ENCODE assay signal across 8 mouse cellular contexts in genomic region chr8:84519767-84520626, GRCm38 (mm10).
A peak's percentile ranks its signal among the peaks of the same experiment; 100 is the strongest.
DNase-seq lines count a peak whose midpoint lies in the region.
"Had no signal": no experiment of that assay in that cellular context is flagged by ENCODE, and none has a peak within 500 bp of the region (broad histone marks: within the 10 kb centered on the region; RNA-seq: fewer than 3 reads in every experiment).

No protein-coding gene starts in this region.

- intact Hi-C loops in heart, postnatal 10 days (cut with DNase I) = loop anchor here (10.0 kb wide), 1 partner anchor 225 kb away; no protein-coding TSS in a partner anchor

- peak; percentile 2 to 14 for DNase-seq in kidney, postnatal 36 days
- DNase-seq in kidney, postnatal 25 days = no peak
- DNase-seq in frontal cortex, adult 2 months (ENCODE audit: extremely low spot score in 1 of 2, low spot score in 1 of 2) = peak; percentile 83
- DNase-seq in heart, postnatal 10 days = peak; percentile 23
- DNase-seq in right cerebral cortex, adult 2 months (ENCODE audit: low spot score in 2 of 2) = peak; percentile 74 to 81
- DNase-seq in adrenal gland, postnatal 10 days = no peak
- DNase-seq in adrenal gland, postnatal 4 days (ENCODE audit: low spot score in 2 of 2) = no peak
- DNase-seq: adrenal gland, postnatal 36 days had no signal

Comparison
In these comparisons a context has a peak if more than half of its experiments do, and no peak if none do; other contexts are left out.
1. DNase-seq: peak in kidney, postnatal 36 days (2 of 2), frontal cortex, adult 2 months (2 of 2), heart, postnatal 10 days (2 of 2) and right cerebral cortex, adult 2 months (2 of 2); none in kidney, postnatal 25 days (0 of 2), adrenal gland, postnatal 10 days (single experiment) and adrenal gland, postnatal 4 days (0 of 2).